In the genomic region with DNA sequence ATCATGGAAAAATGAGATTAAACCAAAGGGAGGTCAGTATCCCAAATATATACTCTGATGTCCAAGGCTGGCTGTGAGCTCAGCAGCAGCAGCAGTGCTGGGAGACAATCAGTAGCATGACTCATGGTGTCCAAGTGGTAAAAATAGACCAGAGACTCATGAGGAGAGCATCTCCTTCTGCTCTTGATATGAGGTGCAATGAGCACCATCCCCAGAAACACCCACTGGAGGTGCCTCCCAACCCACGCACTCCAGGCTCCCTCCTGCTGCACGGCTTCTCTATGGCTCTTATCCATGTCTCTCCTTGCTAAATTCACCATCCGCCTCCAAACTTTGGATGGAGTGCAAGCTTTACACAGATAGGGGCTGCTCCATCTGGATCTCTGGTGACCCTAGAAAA, we compare ENCODE assay signal across 13 mouse cellular contexts. TPM values are rescaled to one million over a fixed set of nuclear protein-coding genes. Genes with fewer than 3 reads are reported as not detected.
DNase-seq lines count a peak whose midpoint lies in the region; ATAC-seq and TF ChIP-seq lines count a peak whose summit lies in the region.
"Had no signal": no experiment of that assay in that cellular context is flagged by ENCODE, and none has a peak within 500 bp of the region (broad histone marks: within the 10 kb centered on the region; RNA-seq: fewer than 3 reads in every experiment).

No protein-coding gene starts in this region.

- no peaks in the 10 kb centered on the region for H3K36me3 ChIP-seq in heart, embryonic 14.5 days (ENCODE audit: control insufficient read depth, insufficient read depth, low read length)

- no peak for TF ChIP-seq POLR2A in cortical plate, adult 2 months (IDR thresholded peaks at IDR 0.05; ENCODE audit: extremely low read depth, insufficient read depth, low read length)

- H3K27me3 ChIP-seq in heart, embryonic 14.5 days (ENCODE audit: control insufficient read depth, insufficient read depth, low read length), result no peaks in the 10 kb centered on the region

- H3K9me3 ChIP-seq in heart, embryonic 14.5 days (ENCODE audit: control insufficient read depth, low read length), result no peaks in the 10 kb centered on the region

- DNase-seq in heart, postnatal 4 days, result no peak
- peak; percentile 58 for DNase-seq in layer of hippocampus, adult 9-10 months (ENCODE audit: low spot score)
- peak; percentile 66 for DNase-seq in right cerebral cortex, postnatal 14 days
- DNase-seq in urinary bladder, postnatal 14 days (ENCODE audit: low spot score), result no peak
- DNase-seq in neural tube, embryonic 10.5 days (ENCODE audit: extremely low spot score, low spot score), result no peak
- no peak for DNase-seq in MN1 (ENCODE audit: low spot score)
- DNase-seq: kidney, adult 18-20 months had no signal

- WGBS in heart, embryonic 14.5 days, result 51% methylated on average over 3 of the region's 3 CpGs

- peak; percentile 39; the same call in 1 of the 2 replicates for ATAC-seq in heart, embryonic 14.5 days (ENCODE audit: insufficient number of reproducible peaks, insufficient read depth, low FRiP score, low read depth)

- no peak overlapping the region for H3K4me2 ChIP-seq in heart, embryonic 14.5 days (ENCODE audit: low read length)
- H3K4me2 ChIP-seq: liver, embryonic 11.5 days had no signal

- no peak overlapping the region for H3K27ac ChIP-seq in heart, embryonic 14.5 days (replicated peaks in 1 of 2; ENCODE audit: control insufficient read depth in 1 of 2, insufficient read depth in 1 of 2, low read depth in 2 of 2, low read length in 2 of 2)
- H3K27ac ChIP-seq in cortical plate, adult 2 months (ENCODE audit: insufficient read depth, low read length), result peak overlapping the region; percentile 55; the same call in 1 of the 2 replicates
- H3K27ac ChIP-seq: heart, adult 2 months had no signal

- no peak for TF ChIP-seq CTCF in cortical plate, adult 2 months (IDR thresholded peaks at IDR 0.05; ENCODE audit: extremely low read depth, insufficient read depth, low read length)

- H3K4me3 ChIP-seq in heart, embryonic 14.5 days (ENCODE audit: control insufficient read depth in 1 of 2, insufficient read depth in 1 of 2, low read depth in 1 of 2, low read length in 2 of 2), result no peak overlapping the region
- H3K4me3 ChIP-seq in cortical plate, adult 2 months (ENCODE audit: insufficient read depth, low read length), result no peak overlapping the region
- H3K4me3 ChIP-seq: heart, adult 2 months had no signal

- H3K9ac ChIP-seq in heart, embryonic 14.5 days (ENCODE audit: low read length), result no peak overlapping the region

- H3K4me1 ChIP-seq in heart, embryonic 14.5 days (ENCODE audit: control insufficient read depth in 2 of 2, insufficient read depth in 2 of 2, low read length in 2 of 2), result peaks cover 0 to 2% of the 10 kb centered on the region in 2 experiments; a peak in 1 of 4 replicates
- peaks cover 8% of the 10 kb centered on the region for H3K4me1 ChIP-seq in cortical plate, adult 2 months (ENCODE audit: control insufficient read depth, insufficient read depth, low read length)

RNA-seq across cellular contexts. Expression of gene C530025M09Rik, which starts 42.3 kb away (rescaled TPM):
- not detected in 2 replicates for polyA plus RNA-seq in heart, embryonic 14.5 days (2014; fragmentation: Nextera tagmentation; extraction: Ambion mirVana)
- not detected for total RNA-seq in heart, postnatal 4 days (2021)
- polyA plus RNA-seq in cortical plate, adult 2 months (2012; rRNA removed), result 0.17 and 0.78 TPM in 2 replicates
- total RNA-seq: heart, adult 2 months had no signal
- polyA plus RNA-seq: heart, adult 2 months; liver, embryonic 11.5 days; small intestine, adult 2 months; thymus, postnatal 0 days had no signal

RNA-seq across cellular contexts. Expression of gene Syndig1, which starts 44.3 kb away (rescaled TPM):
- polyA plus RNA-seq in heart, embryonic 14.5 days (2014; fragmentation: Nextera tagmentation; extraction: Ambion mirVana), result 3.5 and 4.0 TPM in 2 replicates
- under 1 TPM; 0.54 to 0.55 TPM for total RNA-seq in heart, postnatal 4 days (2021)
- 58.3 and 61.6 TPM in 2 replicates for polyA plus RNA-seq in cortical plate, adult 2 months (2012; rRNA removed)

Comparison
In these comparisons a context has a peak if more than half of its experiments do, and no peak if none do; other contexts are left out.
1. DNase-seq: peak in layer of hippocampus, adult 9-10 months (single experiment) and right cerebral cortex, postnatal 14 days (single experiment); none in heart, postnatal 4 days (single experiment), urinary bladder, postnatal 14 days (single experiment), neural tube, embryonic 10.5 days (single experiment) and MN1 (single experiment).
2. RNA of gene Syndig1, which starts 44.3 kb away (polyA plus RNA-seq): 58.3 to 61.6 TPM in cortical plate, adult 2 months; 3.5 to 4.0 TPM in heart, embryonic 14.5 days; every median in the first group is over 10 times any median in the second.